Mouse (Mus musculus): Measurements from ENCODE around the gene Tor2a.

Tor2a gene

GRCm38 (mm10) chr2:32768661-32769285, 11.7 kb downstream of the Tor2a start:
- peak; percentile 48 to 66 for DNase-seq

GRCm38 (mm10) chr2:32769327-32770085, 12.5 kb downstream of the Tor2a start:
- no peak for DNase-seq

GRCm38 (mm10) chr2:32771886-32772285, 14.9 kb downstream of the Tor2a start:
- no peak for DNase-seq

- DNase-seq, result no peak
Observed at GRCm38 (mm10) chr2:32772626-32773279, 15.7 kb downstream of the Tor2a start.

- peak; percentile 96 to 97 for DNase-seq
Observed at GRCm38 (mm10) chr2:32775359-32776074, 18.5 kb downstream of the Tor2a start, which contains the start of the genes Ttc16 and Ptrh1. Gene Ttc16 (minus strand): TSS chr2:32775633. Gene Ptrh1 (plus strand): TSS chr2:32775786.

- no peak for DNase-seq
Observed at GRCm38 (mm10) chr2:32776192-32776591, 19.2 kb downstream of the Tor2a start.

- DNase-seq, result no peak
Observed at GRCm38 (mm10) chr2:32778081-32778480, 21.0 kb downstream of the Tor2a start.

- DNase-seq, result peak; percentile 79 to 80
Observed at GRCm38 (mm10) chr2:32779131-32779530, 22.1 kb downstream of the Tor2a start.

GRCm38 (mm10) chr2:32779714-32780113, 22.7 kb downstream of the Tor2a start:
- no peak for DNase-seq

GRCm38 (mm10) chr2:32781710-32782109, 24.7 kb downstream of the Tor2a start:
- DNase-seq, result no peak

- no peak for DNase-seq
Observed at GRCm38 (mm10) chr2:32784048-32784681, 27.1 kb downstream of the Tor2a start, which contains the start of gene Cfap157. Gene Cfap157 (minus strand): TSS chr2:32784428.

GRCm38 (mm10) chr2:32787176-32787575, 30.1 kb downstream of the Tor2a start:
- peak in 1 of 2 experiments; percentile 67 for DNase-seq

- no peak for DNase-seq
Observed at GRCm38 (mm10) chr2:32788581-32788980, 31.5 kb downstream of the Tor2a start.

- no peak for DNase-seq
Observed at GRCm38 (mm10) chr2:32791297-32791696, 34.3 kb downstream of the Tor2a start.

- peak; percentile 41 to 43 for DNase-seq
Observed at GRCm38 (mm10) chr2:32795748-32796418, 38.8 kb downstream of the Tor2a start.

GRCm38 (mm10) chr2:32798251-32798962, 41.4 kb downstream of the Tor2a start:
- DNase-seq, result no peak

- peak in 1 of 2 experiments; percentile 33 for DNase-seq
Observed at GRCm38 (mm10) chr2:32808816-32809566, 52.0 kb downstream of the Tor2a start.

Data from cerebellum, postnatal 36 days (tissue).